Mouse (Mus musculus) liver, postnatal 0 days (tissue): ENCODE data around the gene Ovch2.

ENCODE experiments used
- CTCF ChIP-seq: sonication (generic); IDR thresholded peaks from 2 replicates; pipeline ENCODE4 v1.5.1; 2016; ENCODE audit warnings: antibody characterized with exemption, low read depth
- EP300 ChIP-seq: IDR thresholded peaks from 2 replicates; pipeline ENCODE4 v1.6.1; 2016; ENCODE audit warnings: antibody characterized with exemption, low read depth, mild to moderate bottlenecking

DNA sequence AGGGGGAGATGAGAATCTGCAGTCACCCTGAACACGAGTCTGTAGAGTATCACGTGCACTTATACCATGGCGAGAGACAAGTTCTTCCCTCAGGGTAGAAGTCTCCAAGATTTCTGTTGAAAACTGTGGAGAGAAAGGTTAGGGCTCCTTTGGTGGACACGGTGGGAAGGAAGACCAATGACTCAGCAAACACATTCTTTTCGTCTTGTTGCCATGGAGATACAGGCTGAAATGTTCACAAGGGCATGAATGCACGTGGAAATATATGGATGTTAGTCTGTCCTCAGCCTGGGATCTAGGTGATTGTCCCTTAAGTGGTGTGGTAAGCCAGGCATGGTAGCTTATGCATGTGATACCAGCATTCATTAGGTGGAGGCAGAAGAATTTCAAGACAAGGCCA is 30.2 kb downstream of the Ovch2 start:
- TF ChIP-seq CTCF (no peak), EP300 (no peak)
